Mouse (Mus musculus): ENCODE measurements around the gene Grin2c.

The Grin2c gene

DNA sequence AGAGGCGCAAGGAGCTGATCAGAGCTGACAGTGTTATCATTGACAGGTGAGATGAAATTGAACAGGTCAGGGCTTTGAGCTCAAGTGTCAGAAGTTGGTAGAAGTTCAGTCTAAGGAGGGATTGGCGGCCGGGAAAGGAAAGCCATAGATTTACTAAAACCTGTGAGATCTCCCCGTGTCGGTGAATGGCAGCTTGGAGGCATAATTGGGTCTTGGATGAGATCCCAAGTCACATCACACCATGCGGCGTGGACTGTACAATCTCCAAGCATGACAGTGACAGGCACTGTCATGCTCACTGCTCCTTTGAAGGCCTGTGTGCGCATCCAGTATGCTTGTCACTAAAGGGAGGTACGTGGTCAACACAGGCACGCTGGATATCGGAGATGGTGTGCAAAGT is 4.1 kb downstream of the Grin2c start:
- no peak for DNase-seq

DNA sequence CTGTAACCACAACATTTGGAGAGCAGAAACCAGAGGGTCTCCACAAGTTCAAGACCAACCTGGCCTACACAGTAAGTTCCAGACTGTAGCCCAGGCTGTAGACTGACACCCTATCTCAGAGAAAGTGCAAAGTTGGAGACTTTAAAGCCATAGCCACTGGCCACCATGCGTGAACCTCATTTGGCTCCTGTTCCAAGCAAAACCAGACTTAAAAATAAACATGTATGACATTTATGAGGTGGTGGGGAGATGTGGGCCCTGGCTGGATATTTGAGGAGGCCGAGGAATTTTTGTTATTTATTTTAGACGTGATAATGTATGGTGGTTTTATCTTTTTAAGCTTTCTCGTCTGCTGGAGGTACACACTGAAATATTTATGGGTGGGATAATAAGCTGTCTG is 7.9 kb downstream of the Grin2c start:
- DNase-seq = no peak

DNA sequence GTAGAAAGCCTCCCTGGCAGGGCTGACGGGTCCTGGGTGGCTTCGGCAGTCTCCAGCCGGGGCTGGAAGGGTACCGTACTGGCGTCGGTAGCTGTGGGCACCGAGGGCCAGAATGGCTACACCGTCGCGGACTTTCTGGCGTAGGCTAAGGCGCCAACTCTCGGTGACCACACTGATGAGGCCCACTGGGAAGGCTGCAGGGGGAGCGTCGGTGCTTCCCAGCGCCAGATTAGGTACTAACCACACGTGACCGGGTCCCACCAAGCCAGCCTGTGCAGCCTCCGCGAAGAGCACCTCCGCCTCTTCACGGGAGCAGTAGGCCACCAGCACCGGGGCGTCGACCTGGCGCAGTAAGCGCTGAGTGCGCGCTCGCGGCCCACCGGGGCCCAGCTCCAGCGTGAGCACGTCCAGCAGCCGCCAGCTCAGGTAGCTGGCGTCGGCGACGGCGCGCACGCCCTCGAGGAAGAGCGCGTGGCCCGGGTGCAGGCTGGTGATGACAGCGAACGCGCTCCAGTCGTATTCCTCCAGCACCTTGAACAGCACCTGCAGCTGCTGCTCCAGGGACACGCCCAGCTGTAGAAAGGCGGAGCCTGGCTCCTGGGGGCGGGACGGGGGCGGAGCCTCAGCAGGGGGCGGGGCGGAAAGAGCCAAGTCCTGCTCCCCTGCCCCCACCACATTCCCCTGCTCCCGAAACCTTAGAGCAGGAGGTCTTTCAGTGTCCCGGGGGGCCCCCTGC is 9.1 kb downstream of the Grin2c start:
- DNase-seq = no peak

DNA sequence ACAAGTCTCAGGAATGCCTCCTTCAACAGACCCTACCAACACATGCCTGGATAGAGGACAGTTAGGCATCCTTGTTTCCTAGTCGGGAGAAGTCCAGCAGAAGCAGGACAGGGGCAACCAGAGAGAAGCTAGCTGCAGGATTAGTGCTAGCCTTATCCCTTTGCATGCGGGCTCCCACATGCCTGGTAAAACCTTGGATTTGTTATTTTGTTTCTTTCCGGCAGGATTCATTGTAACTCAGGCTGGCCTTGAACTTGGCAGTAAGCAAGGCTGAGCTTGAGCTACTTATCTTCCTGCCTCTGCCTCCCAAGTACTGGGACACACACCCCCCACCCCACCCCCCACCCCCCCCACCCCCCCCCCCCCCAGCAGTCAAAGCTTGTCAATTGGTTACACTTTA is 15.8 kb downstream of the Grin2c start:
- DNase-seq = no peak

DNA sequence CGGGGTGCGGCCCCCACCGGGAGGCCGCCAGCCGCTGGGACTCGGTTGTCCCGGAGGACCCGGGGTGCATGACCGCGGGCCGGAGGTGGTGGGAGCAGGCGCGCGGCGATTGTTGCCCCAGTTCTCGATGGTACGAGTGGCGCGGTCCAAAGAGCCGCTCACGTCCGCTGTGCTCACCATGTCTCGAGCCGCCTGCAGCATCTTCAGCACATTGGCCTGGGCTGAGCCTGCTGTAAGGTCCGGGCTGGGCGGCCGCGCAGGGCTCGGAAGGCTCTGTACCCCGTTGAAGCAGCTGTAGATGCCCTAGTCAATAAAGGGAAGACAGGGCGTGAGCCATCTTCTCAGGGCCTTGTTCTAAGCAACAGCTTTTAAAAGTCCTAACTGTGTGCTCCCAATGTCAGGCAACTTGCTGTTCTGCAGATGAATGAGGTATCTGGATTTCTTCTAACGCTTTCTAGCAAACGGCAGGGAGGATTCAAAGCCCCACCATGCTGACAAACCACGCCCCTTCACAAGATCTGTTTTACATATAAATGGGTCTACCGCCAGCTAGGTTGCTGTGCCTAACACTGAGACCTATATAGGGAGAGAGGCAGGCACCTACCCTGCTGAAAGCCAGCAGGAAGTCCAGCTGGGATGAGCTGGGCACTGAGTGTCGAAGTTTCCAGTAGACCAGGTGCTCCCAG is 16.5 kb downstream of the Grin2c start:
- DNase-seq = peak; percentile 17

DNA sequence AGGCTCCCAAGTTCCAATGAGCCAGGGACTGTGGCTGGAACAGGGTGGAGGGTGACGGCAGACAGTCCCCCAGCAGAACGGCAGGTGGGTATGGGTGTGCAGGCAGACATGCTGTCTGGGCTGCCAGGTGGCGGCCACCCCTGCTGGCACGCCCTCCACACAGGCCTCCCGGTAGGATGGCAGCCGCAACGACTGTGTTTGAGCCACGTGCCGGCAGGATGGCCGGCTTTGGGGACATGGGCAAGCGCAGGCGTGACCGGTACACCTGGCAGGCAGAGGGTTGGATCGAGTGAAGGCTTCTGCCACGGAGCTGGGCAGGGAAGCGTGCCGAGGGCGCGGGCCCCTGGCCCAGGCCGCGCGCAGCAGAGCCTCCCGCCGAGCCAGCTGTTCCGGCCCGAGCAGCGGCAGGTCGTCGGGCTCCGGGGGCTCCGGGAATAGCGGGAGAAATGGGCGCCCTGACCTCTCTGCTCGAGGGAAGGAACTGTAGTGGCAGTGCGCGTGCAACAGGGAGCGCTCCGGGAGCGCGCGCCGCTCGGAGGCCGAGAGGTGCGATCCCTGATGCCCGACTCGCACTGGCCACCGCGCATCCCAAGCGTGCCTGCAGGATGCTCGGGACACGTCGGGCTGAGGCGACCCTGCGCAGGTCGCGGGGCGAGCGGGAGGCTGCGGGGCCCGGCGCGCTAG is 17.2 kb downstream of the Grin2c start:
- DNase-seq = no peak

DNA sequence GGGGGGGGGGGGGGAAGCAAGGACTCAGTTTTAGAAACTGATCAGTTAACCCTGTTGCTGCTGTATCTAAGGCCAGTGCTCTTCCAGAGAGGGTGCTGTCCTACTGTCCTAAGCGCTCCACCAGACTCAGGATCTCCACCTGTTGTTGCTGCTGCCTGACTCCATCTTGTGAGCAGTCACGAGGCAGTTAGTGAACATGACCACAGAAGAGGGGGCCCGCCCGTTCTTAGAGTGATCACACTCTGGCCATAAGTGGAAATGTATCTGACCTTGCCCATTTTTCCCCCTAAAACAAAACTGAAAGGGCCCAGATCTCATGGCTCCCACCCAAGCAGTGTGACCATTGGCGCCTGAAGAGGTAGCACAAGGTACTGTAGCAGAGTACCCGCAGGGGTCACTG is 19.1 kb downstream of the Grin2c start:
- no peak for DNase-seq

DNA sequence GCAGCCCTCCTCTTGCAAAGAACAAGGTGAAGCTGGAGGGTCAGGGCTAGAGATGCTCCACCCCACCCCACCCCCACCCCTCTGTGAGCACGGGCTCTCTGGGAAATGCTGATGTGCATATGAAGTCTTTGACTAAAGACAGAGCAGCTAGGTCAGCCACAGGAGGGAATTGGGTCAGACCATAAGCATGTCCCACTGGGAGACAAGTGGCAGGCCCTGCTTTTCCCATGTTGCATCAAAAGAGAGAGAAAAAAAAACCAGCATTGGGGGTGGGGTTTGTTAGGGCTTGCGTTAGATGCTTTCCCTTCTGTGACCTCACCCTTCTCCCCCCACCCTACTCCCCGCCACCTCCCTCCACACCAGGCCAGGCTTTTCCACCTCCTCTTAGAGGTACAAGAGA is 19.8 kb downstream of the Grin2c start:
- no peak for DNase-seq

DNA sequence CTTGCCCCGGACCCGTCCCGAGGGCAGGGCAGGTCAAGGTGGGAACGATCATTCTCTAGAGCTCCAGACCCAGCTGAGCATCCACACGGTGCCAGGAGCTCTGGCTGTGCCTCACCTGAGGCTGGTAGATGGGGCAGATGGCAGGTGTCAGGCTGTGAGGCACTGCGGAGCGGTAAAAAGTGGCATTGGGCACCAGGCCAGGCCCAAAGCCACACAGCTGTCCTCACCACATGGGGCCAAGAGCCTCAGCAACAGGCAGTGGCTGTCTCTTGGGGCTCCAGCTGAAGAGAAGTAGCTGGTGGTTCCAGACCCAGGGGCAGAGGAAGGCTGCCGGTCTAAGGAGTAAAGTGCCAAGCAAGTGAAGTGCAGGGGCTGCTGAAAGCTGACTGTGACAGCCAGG is 20.7 kb downstream of the Grin2c start:
- DNase-seq = no peak

DNA sequence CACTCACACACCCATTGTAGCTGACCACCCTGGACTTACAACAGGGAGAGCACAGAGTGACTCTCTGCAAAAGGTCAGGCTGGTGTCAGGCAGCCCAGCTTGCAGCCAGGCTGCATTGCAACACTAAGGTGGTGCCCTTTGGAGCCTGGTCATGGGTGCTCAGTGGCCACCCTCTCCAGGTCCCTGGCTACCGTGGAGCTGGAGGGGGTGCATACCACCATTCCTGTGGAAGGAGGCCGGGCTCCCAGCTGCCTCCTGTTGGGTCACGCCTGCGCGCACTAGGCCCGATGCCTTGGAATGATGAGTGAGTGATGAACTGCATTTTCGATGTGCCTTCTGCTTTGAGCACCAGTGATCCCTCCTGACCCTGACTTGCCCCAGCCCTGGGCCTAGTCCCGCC is 22.2 kb downstream of the Grin2c start:
- DNase-seq = no peak

DNA sequence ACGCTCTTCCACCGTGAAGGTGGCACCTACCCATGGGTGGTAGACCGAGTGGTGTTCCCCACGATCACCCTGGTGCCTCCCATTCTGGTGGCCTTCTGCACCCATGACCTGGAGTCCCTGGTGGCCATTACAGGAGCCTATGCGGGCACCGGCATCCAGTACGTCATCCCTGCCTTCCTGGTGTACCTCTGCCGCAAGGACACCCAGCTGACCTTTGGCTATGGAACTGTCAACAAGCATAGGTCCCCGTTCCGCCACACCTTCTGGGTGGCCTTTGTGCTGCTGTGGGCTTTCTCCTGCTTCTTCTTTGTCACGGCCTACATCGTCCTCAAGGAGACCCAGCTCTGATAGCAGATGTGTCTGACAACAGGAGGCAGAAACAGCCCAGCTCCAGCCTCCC is 23.3 kb downstream of the Grin2c start:
- DNase-seq = no peak

DNA sequence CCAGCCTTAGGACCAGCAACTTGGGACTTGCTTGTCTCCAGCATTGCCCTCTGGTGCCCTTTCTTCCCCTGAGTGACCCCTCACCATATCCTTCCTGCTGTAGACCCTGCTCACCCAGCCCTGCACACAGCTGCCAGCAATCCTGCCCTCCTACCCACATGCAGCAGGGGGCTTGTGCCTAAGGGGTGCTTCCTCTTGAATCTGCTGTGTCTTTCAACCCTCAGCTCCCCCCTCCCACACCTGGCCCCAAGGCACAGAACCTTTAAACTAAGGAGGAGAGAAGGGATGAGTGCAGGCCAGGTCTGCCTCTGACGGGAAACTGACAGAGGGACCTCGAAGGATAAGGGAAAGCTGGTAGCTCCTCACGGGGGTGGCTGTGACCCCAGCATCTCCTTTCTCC is 24.3 kb downstream of the Grin2c start:
- no peak for DNase-seq

DNA sequence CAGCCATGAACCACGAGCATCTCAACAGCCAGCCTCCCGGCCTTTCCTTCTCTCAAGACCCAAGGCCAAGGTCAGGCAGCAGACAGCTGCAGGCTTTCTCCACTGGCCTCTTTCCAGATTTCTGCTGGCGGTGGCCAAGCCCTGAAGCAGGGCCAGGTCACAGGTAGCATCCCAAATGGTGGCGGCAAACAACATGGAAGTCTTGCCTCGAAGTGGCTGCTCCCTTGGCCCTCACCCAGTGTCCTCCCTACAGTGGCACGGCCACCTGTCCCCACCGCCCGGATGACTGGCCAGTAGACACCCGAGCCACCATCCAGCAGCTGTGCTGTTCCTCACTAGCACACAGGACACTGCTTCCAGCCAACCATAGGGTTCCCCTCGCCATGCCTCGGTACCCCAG is 25.6 kb downstream of the Grin2c start:
- no peak for DNase-seq

DNA sequence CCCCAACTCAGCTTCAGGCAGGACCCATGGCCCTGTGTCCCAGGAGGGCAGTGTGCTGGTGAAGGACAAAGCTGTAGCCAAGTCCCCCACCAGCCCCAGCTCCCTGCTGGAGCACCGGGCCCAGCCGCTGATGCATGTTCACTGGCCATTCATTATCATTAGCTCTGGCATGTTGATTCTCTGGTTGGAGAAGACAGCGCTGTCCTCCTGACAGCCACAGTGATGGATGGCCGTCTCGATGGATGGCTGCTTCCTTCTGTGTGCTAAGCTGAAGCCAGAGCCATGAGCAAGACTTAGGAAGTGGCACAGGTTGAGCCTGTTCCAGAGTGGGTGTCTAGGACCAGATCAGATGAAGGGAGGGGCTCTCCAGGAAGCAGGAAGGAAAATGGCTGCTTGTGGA is 30.5 kb downstream of the Grin2c start:
- no peak for DNase-seq

DNA sequence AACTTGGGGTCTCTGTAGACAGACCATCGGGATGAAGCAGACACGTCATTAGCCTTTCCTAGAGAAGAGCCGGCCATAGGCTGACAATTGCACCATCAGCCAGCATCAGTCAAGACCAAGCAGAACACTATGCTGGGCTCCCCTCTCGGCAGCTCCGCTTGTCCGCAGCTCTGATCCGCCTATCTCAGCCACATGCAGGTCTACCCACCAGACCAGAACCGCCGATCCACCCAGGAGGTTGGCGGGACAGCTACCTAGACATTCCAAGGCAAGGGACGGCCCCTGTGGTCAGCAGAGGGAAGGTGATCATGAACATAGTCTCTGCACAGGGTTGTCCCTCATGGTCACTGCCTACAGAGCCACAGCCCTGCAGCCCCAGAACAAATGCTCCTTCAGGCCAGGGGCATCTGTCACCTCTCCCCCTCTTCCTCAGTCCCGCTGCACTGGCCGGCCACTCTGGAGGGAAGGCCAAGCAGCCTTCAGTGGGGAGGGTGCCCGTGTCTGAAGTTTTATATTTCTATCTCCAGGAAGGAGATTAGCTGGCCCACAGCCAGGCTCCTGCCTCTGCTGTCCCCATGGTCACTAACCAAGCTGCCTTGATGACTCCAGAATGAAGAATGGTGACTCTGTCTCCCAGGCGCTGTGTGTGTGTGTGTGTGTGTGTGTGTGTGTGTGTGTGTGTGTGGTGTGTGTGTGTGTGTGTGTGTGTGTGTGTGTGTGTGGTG is 32.6 kb downstream of the Grin2c start:
- DNase-seq = no peak

DNA sequence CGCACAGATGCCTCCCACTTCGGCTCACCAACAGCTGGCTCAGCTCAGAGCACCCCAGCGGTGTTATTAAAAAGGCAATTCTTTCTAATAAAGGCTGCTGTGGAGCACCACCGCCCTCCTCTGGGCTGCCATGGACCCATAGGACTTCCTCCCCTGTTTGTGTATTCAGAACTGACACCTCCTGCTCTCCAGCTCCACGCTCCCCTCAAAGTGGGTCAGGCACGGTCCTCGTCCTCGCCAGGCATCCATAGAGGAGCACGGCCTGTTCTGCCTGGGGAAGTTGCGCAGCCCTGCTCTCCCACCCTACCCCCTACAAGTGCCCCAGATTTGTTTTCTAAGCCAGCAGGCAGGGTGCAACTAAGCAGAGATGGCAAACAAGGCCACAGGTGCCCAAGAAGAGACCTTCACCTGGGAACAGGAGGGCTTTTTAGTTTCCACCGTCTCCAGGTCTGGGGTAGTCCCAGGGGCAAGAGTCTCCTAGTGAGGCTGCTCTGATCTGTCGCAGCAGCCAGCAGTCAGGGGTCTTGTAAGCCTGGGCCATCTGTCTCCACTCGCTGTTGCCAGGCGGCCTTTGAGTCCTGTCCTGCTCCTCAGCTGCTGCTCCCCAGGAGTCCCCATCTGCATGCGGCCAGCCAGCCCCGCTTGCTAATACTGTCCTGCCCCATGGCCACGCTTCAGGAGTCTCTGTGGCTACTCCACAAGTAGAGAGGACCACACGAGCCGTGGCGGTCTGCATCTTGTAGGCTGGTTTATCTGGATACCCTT is 33.3 kb downstream of the Grin2c start:
- DNase-seq = peak; percentile 23

DNA sequence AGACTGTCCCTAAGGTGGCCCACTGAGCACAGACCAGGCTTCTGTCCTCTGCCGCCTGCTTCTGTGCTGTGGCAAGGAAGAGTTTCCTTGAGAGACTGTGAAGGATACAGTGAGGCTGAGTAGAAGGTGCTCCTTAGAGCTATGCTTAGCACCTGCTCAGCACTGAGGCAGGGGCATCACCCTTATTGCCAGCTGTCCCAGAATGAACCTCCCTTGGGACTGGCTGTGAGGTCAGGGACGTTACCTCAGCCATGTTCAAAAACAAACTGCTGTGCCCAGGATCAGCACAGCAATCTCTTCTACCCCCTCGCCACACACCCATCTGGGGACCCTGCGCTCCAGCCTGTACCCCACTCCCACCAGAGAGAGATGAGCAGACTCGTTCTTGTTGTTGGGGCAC is 34.2 kb downstream of the Grin2c start:
- DNase-seq = no peak

DNA sequence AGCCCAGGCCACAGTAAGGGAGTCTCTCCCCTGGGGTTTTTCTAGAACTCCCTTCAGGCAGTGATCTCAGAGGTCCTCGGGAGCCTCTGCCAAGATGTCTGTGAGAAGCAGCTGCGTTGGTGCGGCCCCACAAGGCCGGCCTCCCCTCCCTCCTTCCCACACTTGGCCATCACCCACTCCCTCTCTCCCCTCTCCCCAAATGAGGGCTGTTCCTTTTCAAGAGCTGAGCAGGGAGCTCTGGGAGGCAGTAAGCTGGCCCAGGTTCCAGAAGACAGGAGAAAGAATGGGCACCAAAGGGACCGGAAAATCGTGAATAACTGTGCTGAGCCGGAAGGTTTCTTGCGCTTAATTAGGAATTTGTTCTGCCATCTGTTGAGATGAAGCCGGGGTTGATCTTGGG is 35.1 kb downstream of the Grin2c start:
- peak; percentile 17 for DNase-seq

DNA sequence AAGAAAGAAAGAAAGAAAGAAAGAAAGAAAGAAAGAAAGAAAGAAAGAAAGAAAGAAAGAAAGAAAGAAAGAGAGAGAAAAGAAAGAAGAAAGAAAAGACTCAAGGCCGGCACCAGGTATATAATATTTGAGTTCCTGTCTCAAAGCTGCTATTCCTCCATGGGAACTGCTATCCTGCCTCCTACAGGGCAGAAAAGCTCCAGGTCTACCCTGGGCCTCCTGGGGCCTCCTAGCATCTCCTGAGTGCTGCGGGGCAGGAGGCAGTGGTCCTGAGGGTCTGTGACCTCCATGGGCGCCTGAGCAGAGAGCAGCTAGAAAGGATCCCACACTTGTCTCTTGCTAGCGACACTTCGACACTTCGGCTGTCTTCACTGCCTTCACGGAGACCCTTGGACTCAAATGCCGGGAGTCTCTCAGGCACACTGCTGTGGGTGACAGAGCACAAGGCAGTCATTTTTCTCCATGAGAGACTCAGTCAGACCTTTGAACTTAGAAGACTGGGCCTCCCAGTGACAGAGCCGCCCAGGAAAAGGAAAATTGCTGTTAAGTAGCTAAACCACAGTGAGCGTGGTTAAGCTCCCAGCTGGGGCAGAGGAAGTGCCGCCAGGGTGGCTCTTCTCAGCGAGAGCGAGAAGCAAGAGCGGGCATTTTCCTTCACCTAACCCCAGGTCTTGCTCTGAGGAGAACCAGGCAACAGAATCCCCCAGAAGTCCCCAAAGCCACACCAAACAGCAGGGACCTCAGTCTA is 35.7 kb downstream of the Grin2c start:
- no peak for DNase-seq

DNA sequence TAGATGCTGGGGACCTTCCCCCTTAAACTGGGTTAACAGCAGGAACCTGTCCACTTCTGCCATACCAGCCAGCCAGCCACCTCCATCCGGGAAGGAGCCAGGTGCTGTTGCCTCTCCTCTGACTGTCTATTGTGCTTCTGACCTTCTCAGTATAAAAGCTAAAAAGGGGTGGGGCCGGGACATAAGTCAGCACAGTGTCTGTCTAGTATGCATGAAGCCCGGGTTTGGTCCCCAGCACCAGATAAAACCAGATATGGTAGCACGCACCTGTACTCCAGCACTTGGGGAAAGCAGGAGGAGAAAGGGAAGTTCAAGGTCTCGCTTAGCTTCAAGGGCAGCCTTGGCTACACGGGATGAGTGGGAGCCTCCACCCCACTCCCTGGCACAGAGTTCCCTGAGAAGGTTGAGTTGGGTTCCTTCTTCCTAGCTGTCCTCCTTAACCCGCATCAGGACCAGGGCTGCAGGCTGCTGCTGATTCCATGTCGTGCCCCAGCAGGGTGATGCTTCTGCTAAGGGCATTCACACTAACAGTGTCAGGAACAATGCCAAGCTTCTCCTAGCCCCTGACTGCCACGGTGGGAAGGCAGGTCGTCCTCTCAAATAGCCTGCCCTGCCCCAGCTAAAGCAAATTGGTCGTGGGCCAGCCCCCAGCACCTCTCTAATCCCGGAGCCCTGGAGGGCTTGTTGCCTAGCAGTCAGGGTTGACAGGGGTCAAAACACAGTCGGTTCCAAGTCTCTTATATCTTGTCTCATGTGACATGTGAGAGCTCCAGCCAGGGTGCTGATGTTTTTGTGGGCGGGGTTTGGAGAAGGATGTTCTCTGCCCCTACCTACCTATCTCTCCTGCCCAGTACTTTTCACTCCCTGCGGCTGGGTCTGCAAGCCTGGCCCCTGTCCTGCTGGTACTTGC is 37.8 kb downstream of the Grin2c start:
- no peak for DNase-seq

DNA sequence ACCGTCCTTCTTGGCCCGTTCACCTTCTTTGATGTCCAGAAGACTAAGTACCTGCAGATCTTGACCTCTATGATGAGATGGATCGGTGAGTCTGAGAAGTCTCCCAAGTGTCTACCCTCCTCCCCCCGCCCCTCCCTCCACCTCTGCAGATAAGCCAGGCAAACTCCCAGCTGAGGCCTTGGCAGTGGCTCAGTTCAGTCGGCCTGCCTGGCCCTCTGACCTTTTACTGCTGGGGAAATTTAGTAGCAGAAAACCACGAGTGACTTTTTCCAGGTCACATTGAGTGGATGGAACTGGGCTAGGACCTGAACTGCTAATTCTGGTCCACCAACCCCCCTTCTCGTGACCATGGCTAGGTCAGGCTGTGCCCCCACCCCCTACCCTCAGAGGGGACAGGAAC is 38.6 kb downstream of the Grin2c start:
- DNase-seq = no peak

Data from right cerebral cortex, postnatal 25 days (tissue).